Mouse (Mus musculus) C2C12 (cell line): ENCODE results near the gene Megf11.

Experiments
- CTCF ChIP-seq: IDR thresholded peaks from one replicate; pipeline ENCODE4 v1.5.1; 2011; ENCODE audit not compliant: control insufficient read depth, insufficient read depth, insufficient read length
- MYOD1 ChIP-seq: IDR thresholded peaks from one replicate; pipeline ENCODE4 v1.6.1; 2011; ENCODE audit warnings: low read depth; ENCODE audit not compliant: control insufficient read depth, insufficient read length
- USF1 ChIP-seq: IDR thresholded peaks from one replicate; pipeline ENCODE4 v1.6.1; 2011; ENCODE audit warnings: low read depth, mild to moderate bottlenecking, control low read depth, moderate library complexity

GRCm38 (mm10) chr9:64605077-64605714 is 219.8 kb downstream of the Megf11 start:
- no peak for TF ChIP-seq USF1
- no peak for TF ChIP-seq CTCF
- TF ChIP-seq MYOD1: no peak
